In genomic region chr19:47881538-47881937, GRCm38 (mm10) we compare ENCODE assay signal across 37 mouse cellular contexts. TPM values are rescaled to one million over a fixed set of nuclear protein-coding genes. Genes with fewer than 3 reads are reported as not detected.
"Had no signal": no experiment of that assay in that cellular context is flagged by ENCODE, and none has a peak within 500 bp of the region (broad histone marks: within the 10 kb centered on the region; RNA-seq: fewer than 3 reads in every experiment).

No protein-coding gene starts in this region.

- H3K9me3 ChIP-seq: heart, embryonic 10.5 days; heart, embryonic 12.5 days; heart, embryonic 13.5 days; heart, embryonic 15.5 days; hindbrain, embryonic 10.5 days; hindbrain, embryonic 12.5 days; hindbrain, embryonic 13.5 days; hindbrain, embryonic 15.5 days; intestine, embryonic 15.5 days; kidney, embryonic 15.5 days had no signal

- H3K4me1 ChIP-seq: hindbrain, embryonic 15.5 days; intestine, embryonic 15.5 days had no signal

- H3K27me3 ChIP-seq: heart, embryonic 15.5 days; hindbrain, embryonic 12.5 days; hindbrain, embryonic 13.5 days; hindbrain, embryonic 15.5 days; intestine, embryonic 15.5 days; kidney, embryonic 15.5 days had no signal

- ATAC-seq: inflammation-experienced regulatory T-cells, adult 6 months; intestine, postnatal 0 days had no signal

- DNase-seq: heart, postnatal 10 days; heart, postnatal 14 days; heart, postnatal 36 days; kidney, adult 11 months; kidney, adult 18-20 months; kidney, adult 2 months; kidney, adult 8-10 months; kidney, adult 9 months; kidney, postnatal 10 days; kidney, postnatal 14 days; kidney, postnatal 25 days; kidney, postnatal 36 days; kidney, postnatal 4 days; layer of hippocampus, adult 9-11 months; layer of hippocampus, postnatal 36 days had no signal

- H3K9ac ChIP-seq: heart, embryonic 12.5 days; heart, embryonic 15.5 days; hindbrain, embryonic 13.5 days; hindbrain, embryonic 14.5 days; hindbrain, embryonic 15.5 days; intestine, embryonic 15.5 days; kidney, embryonic 15.5 days had no signal

- H3K4me3 ChIP-seq: heart, embryonic 10.5 days; heart, embryonic 12.5 days; heart, embryonic 13.5 days; heart, embryonic 15.5 days; hindbrain, embryonic 10.5 days; hindbrain, embryonic 12.5 days; hindbrain, embryonic 13.5 days; hindbrain, embryonic 15.5 days; intestine, embryonic 15.5 days; kidney, embryonic 15.5 days; layer of hippocampus, adult 2 months had no signal

- H3K27ac ChIP-seq: heart, embryonic 10.5 days; heart, embryonic 13.5 days; heart, embryonic 15.5 days; hindbrain, embryonic 13.5 days; hindbrain, embryonic 14.5 days; hindbrain, embryonic 15.5 days; hindbrain, postnatal 0 days; intestine, embryonic 15.5 days; kidney, embryonic 15.5 days; kidney, postnatal 0 days; layer of hippocampus, adult 2 months had no signal

- H3K4me2 ChIP-seq: heart, embryonic 11.5 days; heart, embryonic 12.5 days; heart, embryonic 13.5 days; heart, embryonic 15.5 days; hindbrain, embryonic 12.5 days; hindbrain, embryonic 13.5 days; hindbrain, embryonic 14.5 days; hindbrain, embryonic 15.5 days; intestine, embryonic 15.5 days; kidney, embryonic 15.5 days had no signal

- H3K36me3 ChIP-seq: heart, embryonic 10.5 days; heart, embryonic 12.5 days; heart, embryonic 13.5 days; heart, embryonic 15.5 days; hindbrain, embryonic 10.5 days; hindbrain, embryonic 12.5 days; hindbrain, embryonic 13.5 days; hindbrain, embryonic 15.5 days; intestine, embryonic 15.5 days; kidney, embryonic 15.5 days had no signal

RNA-seq across cellular contexts. Expression of gene Gsto2, which starts 16.2 kb away (rescaled TPM):
- total RNA-seq: hematopoietic stem cell, adult 5-6 weeks had no signal

RNA-seq across cellular contexts. Expression of gene Cfap43, which starts 37.5 kb away (rescaled TPM):
- total RNA-seq: heart, postnatal 36 days had no signal
- polyA plus RNA-seq: heart, embryonic 11.5 days; kidney, adult 2 months; large intestine, adult 2 months had no signal

RNA-seq across cellular contexts. Expression of gene Cfap58, which starts 55.9 kb away (rescaled TPM):
- total RNA-seq: hematopoietic stem cell, adult 5-6 weeks had no signal
- polyA plus RNA-seq: heart, embryonic 12.5 days; inflammation-experienced regulatory T-cells, adult 6 months; intestine, embryonic 14.5 days; intestine, embryonic 15.5 days; intestine, embryonic 16.5 days; intestine, postnatal 0 days; kidney, embryonic 14.5 days; kidney, embryonic 15.5 days; kidney, postnatal 0 days; large intestine, adult 2 months had no signal
